Mouse (Mus musculus): ENCODE results near the gene Gbgt1.
"Not testable (repeated sequence)": the region's sequence is repeated elsewhere in the genome, so short reads cannot be mapped to it uniquely, and the experiment has no call there.

Gbgt1 gene

DNA sequence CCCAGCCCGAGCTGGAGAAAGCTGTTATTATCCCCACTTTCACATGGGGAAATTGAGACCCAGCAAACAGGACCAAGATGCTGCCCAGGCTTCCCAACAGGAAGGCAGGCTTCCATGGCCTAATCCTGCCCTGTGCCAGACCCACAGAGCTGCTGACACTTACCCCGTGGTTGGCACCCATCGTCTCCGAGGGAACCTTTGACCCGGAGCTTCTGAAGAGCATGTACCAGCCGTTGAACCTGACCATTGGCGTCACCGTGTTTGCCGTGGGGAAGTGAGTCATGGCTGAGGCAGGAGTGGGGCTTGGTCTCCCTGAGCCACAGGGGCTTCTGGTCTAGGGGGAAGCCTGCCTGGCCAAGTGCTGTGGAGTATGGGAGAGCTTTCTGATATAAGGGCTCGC lies 6.3 kb downstream of the Gbgt1 start:
- DNase-seq: no peak

DNA sequence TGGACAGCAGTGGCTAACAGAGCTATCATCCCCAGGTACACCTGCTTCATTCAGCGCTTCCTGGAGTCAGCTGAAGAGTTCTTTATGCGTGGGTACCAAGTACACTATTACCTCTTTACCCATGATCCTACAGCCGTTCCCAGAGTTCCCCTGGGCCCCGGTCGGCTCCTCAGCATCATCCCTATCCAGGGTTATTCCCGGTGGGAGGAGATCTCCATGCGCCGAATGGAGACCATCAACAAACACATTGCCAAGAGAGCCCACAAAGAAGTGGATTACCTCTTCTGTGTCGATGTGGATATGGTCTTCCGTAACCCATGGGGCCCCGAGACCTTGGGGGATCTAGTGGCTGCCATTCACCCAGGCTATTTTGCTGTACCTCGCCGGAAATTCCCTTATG lies 8.0 kb downstream of the Gbgt1 start:
- DNase-seq: no peak

DNA sequence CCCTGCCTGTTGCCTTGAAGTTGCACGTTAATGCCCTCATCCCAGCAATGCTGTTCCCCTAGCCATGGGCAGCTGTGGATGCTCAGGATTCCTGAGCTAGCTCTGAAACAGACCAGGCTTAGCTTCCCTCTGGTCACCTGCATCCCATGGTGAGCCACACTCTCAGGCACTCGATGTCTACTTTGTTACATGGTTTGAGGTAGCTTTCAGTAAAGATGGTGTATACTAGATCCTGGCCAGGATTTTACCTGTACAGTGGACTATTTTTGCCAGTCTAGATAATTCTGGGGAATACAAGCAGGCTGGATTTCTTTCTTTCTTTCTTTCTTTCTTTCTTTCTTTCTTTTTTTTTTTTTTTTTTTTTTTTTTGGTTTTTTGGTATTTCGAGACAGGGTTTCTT lies 9.1 kb downstream of the Gbgt1 start, which contains the start of gene Gm10134:
TSS of gene Gm10134 (plus strand) at position 301 of the 400 bp plus-strand sequence.
- DNase-seq: no peak

DNA sequence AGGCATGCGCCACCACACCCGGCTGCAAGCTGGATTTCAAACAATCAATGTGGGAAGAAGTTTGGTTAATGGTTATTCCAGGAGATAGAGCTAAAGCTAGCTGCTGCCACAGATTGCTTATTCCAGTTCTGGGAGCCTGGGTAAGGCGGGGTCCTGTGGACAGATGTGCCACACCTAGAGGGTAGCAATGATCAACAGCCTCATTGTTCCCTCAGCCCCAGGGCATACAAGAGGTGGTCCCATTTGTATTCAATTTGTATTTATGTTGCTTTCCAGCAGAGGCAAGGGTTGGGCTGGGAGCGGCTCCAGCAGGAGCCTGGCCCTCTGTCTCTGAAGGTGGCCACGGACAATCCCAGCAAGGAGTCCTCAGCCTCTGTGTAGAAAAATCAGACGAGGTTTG lies 9.6 kb downstream of the Gbgt1 start:
- DNase-seq: no peak

DNA sequence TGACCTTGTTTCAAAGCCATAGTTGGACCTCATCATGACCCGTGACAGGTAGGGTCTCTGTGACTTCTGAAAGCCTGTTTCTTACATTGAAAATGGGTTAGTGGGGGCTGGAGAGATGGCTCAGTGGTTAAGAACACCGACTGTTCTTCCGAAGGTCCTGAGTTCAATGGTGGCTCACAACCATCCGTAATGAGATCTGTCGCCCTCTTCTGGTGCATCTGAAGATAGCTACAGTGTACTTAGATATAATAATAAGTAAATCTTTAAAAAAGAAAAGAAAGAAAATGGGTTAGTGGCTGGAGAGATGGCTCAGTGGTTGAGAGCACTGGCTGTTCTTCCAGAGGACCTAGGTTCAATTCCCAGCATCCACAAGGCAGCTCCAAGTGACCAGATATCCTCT lies 14.9 kb downstream of the Gbgt1 start:
- DNase-seq: not testable (repeated sequence)

DNA sequence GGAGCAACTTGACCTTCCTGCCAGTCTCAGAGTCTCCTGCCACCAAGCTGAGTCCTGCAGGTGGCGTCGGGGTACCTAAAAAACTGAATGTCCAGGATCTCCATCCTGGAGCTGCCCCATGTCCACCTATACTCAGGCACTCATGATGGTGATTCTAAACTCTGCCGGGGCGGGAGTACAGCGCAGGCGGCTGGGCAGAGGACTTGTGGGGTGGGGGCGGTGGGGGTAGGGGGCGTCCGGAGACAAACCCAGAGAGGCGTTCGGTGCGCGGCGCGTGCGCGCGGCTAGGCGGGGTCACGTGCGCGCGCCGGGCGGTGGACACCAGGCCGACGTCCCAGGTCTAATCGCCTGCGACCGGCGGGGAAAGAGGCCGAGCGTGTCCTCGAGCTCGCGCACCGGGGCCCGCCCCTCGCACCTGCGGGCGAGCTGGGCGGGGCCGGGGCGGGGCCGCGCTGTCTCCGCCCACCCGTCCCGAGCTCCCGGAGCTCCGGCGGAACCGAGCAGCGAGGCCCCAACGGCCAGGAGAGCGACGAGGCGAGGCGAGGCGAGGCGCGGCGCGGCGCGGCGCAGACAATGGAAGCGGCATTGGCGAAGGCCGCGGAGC lies 16.2 kb downstream of the Gbgt1 start, which contains the start of gene Ralgds:
TSS of gene Ralgds (plus strand) at position 328 of the 604 bp plus-strand sequence.
- DNase-seq: peak; percentile 86

DNA sequence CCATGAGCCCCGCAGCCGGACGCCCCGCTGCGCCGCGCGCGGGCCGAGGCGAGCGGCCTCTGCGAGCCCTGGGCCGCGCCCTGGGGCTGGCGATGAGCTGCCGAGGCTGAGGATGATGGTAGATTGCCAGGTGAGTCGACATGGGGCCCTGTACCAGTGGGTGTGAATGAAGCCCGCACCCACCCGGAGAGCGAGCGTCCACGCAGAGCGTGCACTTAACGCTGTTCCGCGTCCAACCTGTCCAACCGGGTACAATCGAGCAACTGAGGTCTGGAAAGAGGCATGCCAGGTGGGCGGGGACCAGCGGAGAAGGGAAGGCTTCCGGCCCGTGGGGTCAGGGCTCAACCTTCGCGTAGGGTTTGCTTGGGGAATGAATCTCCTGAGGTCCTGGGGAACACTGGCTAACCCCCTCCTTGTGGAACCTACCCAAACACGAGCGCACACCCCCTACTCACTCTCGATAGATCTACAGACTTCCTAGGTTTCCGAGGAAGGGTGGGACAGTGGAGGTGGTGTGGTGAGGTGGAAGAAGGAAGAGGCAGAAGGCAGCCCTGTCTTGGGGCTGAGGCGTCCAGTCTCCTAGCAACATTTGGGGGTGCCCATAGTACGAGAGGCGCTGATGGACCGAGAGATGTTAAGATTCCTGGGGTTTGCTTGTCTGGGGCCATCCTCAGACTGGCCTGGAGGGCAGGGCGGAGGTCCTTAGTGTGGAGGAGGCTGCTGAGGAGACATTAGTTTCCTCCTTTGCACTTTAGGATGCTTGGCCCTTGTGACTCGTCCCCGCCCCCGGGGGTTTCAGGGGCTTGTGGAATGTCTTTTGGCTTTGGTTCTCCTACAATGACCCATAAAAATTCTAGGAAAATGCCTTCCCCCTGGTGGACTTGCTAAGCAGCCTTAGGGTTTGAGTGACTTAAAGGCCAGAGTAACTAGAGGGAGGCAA lies 17.0 kb downstream of the Gbgt1 start:
- DNase-seq: peak; percentile 59

DNA sequence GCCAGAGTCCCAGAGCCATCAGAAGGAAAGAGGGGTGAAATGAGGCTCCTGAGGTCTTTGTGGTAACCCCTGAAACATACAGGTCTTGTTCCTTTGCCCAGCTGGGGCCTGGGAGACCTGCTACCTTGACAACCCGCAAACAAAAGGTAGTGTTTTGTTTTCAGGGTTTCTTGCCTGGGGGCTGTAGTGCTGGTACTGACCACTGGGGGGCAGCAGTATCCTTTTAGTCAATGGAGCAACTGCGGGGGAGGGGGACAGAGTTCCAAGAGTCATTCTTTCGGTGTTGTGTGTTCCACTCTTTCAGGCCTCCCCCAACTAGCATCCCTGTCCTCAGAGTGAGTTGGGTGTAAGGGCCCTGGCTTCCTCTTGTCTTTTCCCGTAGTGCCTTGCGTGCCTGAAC lies 17.8 kb downstream of the Gbgt1 start:
- DNase-seq: peak; percentile 91

DNA sequence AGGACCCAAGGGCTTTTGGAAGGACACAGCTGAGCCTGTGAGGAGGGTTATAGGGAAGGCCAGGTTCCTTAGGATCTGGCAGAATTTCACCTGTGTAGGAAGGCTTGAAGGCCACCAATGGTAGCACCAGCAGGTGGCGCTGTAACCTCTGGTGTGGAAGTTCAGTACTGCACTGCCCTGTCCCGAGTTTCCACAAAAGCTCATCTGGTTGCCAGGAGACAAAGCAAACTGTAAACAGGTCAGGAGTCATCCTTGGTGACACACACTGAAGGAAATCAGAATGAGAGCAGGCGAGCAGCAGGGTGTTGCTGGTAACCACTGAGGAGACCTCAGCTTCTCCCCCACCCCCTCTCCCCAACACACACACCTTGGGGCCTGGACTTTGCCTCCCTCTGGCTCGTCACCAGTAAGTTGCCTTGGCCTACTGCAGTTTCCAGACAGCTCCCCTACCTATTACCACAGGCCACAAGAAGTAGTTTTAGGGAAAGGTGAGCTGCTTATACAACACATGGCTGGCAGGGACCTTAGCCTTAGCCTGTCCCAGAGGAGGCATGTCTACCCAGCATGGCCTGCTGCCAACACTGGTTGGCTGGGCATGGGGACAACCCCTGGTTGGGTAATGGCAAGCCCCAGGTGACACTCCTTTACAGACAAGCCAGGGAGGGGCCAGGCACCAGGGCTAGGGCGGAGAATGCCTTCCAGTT lies 20.7 kb downstream of the Gbgt1 start:
- DNase-seq: peak; percentile 85

DNA sequence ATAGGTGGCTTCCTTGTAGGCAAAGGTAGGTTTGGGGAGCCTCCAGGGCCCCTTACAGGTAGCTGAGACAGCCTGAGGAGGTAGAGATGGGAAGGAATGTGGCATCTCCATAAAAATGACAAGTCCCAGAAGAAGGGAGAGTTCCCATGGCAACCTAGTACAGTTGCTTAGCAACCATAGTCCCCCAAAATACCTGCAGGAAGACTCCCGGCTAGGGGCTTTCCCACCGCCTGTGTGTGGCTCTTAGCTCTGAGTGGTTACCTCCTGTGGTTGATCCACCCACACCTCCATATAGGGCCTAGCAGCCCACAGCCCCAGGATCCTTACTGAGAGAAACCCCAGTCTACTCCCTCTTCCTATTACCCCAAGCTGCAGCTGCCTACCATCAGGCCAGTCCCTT lies 21.5 kb downstream of the Gbgt1 start:
- DNase-seq: no peak

DNA sequence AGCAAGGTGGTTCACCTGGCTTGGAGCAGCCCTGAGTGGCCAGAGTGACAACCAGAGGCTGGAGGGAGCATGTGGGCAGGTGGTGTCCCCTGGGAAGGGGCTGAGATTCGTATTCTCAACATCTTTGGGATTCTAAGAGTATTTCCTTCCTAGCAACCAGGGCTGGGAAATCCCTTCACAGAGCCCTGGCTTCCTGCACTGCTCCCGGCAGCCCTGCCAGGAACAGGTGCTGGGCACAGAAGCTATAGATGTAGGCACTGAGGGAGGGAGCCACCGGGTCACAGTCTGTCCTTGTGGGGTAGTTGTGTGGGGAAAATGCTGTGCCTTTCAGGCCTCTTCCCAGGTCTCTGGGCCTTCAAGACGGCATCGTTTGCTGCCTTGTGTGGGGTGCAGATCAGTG lies 23.9 kb downstream of the Gbgt1 start:
- DNase-seq: no peak

DNA sequence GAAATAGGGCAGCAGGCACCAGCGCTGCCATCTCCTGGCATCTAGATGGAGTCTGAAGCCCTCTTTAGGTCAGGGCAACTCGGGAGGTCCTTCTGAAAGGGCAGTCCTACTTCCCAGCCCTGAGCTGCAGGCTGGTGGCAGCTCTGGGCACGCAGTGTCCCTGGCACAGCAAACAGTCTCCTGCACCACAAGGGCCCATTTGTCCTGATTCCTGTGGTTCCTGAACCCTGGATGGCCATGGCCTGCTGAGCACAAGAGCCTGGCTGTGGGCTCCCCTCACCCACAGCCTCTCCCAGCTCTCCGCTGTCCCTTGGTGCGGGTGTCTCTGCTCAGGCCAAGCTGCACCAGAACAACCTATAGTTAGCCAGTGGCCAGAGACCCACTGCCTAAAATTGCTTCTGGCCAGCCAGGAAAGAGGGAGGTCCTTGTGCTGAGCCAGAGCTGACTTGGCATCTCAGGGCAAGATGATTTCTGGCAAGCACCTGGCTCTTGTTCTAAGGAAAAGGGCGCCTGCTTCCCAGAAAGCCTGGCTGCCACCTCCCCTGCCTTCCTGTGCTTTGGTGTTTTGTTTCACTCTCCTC lies 25.0 kb downstream of the Gbgt1 start:
- DNase-seq: no peak

DNA sequence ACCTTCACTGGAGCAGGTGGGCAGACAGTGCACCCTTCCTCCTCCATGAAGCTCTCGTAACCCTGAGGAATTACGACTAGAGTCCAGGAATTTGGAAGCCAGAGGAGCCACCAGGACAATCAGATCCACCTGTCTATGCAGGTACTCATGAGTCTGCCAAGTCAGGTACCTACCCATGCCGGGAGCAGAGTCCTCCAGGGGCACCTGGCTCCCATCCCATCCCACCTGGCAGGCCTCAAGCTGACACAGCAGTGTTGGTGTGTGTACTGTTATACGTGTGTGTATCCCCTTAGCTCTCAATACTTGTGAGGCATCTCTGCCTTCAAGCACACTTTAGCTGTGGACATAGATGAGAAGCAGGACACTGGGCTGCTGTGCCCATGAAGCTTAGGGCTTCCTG lies 25.5 kb downstream of the Gbgt1 start:
- no peak for DNase-seq

DNA sequence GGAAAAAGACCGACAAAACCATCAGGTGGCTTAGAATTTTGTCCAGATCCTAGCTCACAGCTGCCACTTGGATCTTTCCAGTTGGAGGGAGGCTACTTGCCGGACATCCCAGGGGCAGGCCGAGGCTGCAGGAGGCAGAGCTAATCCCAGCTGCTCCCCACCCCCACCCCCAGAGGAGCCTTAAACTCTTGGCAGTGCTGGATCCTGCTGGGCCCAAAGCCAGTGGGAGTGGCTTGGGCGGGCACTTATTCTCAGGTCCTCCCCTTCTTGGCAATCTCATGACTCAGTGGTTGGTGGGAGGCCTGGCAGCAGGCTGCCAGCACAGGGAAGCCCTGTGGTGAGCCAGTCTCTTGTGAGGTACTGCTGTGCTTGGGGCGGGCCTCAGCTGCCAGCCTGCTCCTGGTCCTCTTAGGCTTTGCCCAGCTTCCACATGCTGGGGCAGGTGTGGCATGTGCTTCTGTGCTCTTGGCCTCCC lies 27.0 kb downstream of the Gbgt1 start:
- DNase-seq: peak; percentile 47

DNA sequence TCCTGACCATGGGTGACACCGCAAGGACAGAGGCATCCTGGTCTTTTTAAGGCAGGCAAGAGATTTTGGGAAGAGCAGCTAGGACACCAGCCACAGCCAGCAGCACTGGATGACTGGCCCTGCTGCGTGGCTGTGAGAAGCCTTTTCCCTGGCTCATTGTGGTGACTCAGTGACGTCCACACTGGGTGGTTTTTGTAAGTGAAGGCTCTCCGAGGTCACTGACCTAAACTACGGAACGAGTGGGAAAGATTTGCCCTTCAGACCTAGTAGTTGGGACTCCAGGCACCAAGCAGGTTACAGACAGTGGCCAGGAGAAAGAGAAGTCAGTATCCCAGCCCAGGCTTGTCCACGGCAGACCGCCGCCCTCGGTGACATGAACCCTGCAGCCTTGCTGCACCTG lies 27.7 kb downstream of the Gbgt1 start:
- DNase-seq: no peak

DNA sequence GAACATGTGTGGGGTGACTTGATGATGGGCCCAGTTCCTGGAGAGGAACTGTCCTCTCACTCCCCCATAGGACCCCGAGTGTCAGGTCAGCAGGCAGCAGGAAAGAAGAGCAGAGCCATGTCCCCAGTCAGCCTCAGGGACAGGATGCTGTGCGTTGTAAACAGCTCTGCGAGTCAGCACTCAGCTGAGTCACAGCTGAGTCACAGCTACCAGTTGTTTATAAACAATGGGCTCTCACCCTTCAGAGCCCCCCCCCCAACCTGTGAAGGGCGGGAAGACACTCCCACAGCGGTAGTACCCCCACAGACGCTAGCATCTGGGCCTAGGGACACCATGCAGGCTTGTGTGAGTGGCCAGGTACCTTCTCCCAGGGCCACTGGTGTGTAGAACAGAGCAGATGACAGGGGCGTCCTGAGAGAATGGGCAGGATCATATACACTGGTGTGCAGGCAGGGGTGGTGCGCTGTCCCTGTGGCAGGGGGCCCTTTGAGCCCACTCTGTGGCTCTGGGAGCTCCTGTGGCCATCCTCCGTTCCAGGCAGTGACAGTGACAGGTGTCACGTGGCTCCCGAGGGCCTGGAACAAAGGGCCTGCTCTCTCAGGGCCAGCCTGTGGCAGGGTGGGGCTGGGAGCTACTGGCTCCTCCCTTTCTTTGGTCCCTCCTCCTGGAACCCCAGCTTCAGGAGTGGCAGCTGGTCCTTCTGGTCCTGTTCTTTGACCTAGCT lies 28.7 kb downstream of the Gbgt1 start:
- DNase-seq: peak; percentile 79

DNA sequence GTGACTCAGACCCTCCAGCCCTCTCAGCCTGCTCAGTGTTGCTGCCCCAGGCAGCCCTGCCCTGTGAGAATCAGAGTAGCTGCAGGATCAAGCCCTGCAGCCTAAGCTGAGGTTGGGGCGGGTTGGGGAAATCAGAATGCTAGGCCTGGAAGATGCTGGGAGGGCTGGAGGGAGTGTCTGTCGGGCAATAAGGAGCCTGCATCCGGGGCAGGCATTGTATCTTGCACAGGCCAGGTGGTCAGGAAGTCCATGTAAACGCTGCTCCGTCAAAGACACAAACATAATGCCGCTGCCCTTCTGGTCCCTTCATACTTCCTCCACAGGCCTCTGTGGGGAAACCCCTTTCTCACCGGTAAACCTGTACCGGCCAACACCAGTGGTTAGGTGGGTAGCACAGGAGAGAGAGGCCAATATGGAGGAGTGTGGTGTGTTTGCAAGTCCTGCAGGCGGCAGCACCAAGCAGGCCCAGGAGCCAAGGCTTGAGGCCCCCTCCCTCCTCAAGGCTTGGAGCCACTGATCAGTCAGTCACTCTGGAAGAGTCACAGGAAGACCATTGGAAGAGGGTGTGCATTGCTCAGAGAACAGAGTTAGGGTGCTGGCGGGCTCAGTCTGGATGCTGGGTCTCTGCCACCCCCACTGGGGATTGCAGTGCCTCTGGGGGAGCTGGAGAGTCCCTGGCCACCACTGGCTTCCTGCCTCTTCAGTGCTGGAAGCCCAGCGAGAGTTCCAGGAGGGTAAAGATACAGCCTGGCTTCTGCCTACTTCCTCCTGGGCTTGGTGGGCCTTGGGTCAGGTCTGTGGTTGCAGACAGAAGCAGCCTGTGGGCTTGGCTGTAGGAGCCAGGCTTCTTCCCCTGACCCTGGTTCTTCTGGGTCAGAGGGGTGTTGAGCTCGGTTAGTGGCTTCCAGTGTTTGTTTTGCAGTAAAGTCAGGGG lies 29.5 kb downstream of the Gbgt1 start:
- DNase-seq: peak; percentile 51

DNA sequence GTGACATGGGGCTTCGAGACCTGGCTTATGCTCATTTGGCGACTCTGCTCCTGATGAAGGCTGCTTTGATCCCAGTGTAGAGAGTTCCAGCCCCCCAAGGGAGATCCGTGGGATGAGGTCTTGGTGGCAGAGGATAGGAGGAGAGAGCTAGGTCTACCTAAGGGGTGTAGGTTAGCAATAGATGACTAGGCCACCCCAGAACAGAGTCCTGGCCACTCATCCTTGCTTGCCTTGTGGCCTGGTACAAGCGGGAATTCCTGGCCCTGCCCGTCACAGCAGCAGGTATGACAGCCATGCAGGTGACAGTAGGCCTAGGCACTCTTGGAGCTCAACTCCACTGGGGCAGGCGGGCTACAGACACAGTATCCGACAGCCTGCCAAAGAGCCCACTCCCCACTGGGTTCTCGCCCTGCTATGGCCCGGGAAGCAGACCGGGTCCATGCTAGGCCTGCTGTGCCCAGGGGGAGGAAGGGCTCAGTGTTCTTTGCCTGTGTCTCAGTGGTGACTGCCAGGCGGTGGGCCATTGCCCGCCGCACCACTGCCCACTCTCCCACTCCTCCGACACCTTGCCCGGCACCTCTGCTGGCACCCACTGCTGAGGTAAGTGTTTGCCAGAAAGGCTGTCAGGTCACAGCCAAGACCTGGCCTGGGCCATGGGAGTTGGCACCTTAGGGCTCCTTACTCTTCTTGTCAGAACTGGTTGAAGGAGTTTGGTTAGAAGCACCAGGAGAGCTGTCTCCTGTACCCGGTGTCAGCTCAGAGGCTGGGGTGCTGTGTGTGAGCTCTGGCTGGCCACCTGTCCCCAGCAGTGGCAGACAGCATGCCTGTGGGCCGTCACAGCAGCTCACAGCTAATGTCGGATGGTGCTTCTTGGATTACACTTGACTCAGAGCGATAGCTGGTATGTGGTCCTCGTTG lies 31.0 kb downstream of the Gbgt1 start:
- no peak for DNase-seq

DNA sequence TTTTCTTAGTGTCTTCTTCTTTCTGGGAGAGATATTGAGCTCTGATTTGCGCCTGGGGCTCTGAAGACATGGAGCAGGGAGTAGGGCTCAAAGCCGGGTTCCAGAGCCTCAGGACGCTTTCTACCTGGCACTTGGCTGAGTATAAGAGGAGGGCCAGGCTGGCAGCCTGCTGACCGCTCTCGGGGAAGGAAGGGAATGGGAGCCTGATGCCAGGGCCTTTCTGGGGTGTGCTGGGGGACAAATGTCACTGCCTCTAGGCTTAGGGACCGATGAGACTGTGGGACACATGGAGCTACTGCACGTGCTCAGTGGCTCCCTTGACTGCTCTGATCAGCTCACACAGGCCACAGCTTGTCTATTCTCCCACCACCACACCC lies 31.7 kb downstream of the Gbgt1 start:
- DNase-seq: no peak

DNA sequence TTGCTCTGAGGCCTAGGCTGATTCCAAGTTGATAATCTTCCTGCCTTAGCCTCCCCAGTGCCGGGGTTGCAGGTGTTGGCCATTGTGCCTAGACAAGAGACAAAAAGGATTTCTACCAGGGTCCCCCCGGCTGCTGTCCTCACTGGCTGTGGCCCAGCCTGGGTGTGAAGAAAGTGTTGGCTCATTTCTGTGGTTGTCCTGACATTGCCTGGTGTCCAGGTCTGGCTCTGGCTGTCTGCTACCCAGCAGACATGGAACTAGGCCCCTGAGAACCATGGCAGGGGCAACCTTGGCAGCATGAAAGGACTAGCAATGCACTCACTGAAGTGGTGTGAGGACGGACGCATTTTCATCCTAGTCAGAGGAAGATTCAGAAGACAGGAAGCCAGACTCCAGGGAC lies 33.2 kb downstream of the Gbgt1 start:
- DNase-seq: no peak
